Mouse (Mus musculus): Measurements from ENCODE around the gene Celf2.

DNA sequence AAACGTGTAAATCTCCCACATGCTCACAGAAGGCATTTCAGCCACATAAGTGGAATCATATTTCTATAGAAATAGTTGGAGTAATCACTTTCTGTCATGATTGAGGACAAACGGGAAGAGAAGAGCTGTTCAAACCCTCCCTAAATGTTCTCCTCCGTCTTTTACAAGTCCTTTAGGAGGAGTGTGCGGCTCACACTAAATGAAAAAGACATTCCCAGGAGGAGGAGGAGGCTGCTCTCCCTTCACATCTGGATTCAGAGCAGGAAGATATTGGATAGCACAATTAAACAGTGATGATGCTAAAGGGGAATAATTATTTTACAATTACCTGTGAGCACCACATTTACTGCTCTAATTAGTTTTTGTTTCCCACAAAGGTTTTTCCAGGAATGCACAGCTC, 642.1 kb downstream of the Celf2 start:
- no peak for TF ChIP-seq CTCF (IDR thresholded peaks at IDR 0.05; ENCODE audit: borderline replicate concordance, insufficient read depth, low read depth, low read length)
- no peak for TF ChIP-seq POLR2A (IDR thresholded peaks at IDR 0.05; ENCODE audit: borderline replicate concordance, insufficient read depth, low read length)

Data from cerebellum, adult 2 months (tissue).